Mouse (Mus musculus) B cell, adult 67 days (primary cell): ENCODE results near the gene Gm10251. TPM values are rescaled to one million over a fixed set of nuclear protein-coding genes. Genes with fewer than 3 reads are reported as not detected.

Experiments
- total RNA-seq, 2 experiments: library from RNA; stranded (reverse); gene quantifications; 4 replicates each; pipeline ENCODE4 v1.2.4; 2023

Gene Gm10251
- not detected for total RNA-seq

GRCm38 (mm10) chr14:6684070-6684469 lies at the start of gene Gm10251:
TSS of gene Gm10251 (minus strand) at chr14:6684170.

GRCm38 (mm10) chr14:6720151-6720550 lies 36.2 kb upstream of the Gm10251 start, which contains the start of gene Gm8050:
TSS of gene Gm8050 (minus strand) at chr14:6720251.

GRCm38 (mm10) chr14:6622318-6622717 lies 61.7 kb downstream of the Gm10251 start, which contains the start of gene Gm3460:
TSS of gene Gm3460 (minus strand) at chr14:6622418.

GRCm38 (mm10) chr14:6590513-6590912 lies 93.5 kb downstream of the Gm10251 start, which contains the start of gene Gm3629:
TSS of gene Gm3629 (minus strand) at chr14:6590613.

Other genes with a start within 250 kb of the Gm10251 start
- gene Gm3594, start 239.6 kb downstream of the Gm10251 start, total RNA-seq: not detected
- gene Gm8356, start 146.9 kb downstream of the Gm10251 start, total RNA-seq: not detected
- gene Gm3629, start 93.6 kb downstream of the Gm10251 start, total RNA-seq: not detected
- not detected for gene Gm3460, start 61.8 kb downstream of the Gm10251 start, total RNA-seq
- gene Gm8050, start 36.1 kb upstream of the Gm10251 start, total RNA-seq: not detected
- gene Gm3636, start 58.2 kb upstream of the Gm10251 start, total RNA-seq: 1 to 10 TPM; 1.0 to 2.0 TPM
- not detected for gene Gm8362, start 90.2 kb upstream of the Gm10251 start, total RNA-seq
- gene Gm3642, start 156.1 kb upstream of the Gm10251 start, total RNA-seq: not detected
- gene Gm3667, start 205.8 kb upstream of the Gm10251 start, total RNA-seq: not detected